26 mouse cellular contexts compared by ENCODE assay signal in genomic region chr7:37600318-37600717, GRCm38 (mm10).
DNase-seq lines count a peak whose midpoint lies in the region; ATAC-seq and TF ChIP-seq lines count a peak whose summit lies in the region.
"Had no signal": no experiment of that assay in that cellular context is flagged by ENCODE, and none has a peak within 500 bp of the region (broad histone marks: within the 10 kb centered on the region; RNA-seq: fewer than 3 reads in every experiment).

No protein-coding gene starts in this region.

- H3K27me3 ChIP-seq in forebrain, embryonic 14.5 days (replicated peaks; ENCODE audit: control insufficient read depth, insufficient read depth, low read length) = no peaks in the 10 kb centered on the region
- 0 out of 2 replicates have a peak, but pooled peaks cover 6% of the 10 kb centered on the region for H3K27me3 ChIP-seq in forebrain, embryonic 10.5 days (ENCODE audit: poor library complexity, severe bottlenecking)
- H3K27me3 ChIP-seq in forebrain, embryonic 16.5 days (replicated peaks; ENCODE audit: control insufficient read depth, insufficient read depth, low read length) = 0 out of 2 replicates have a peak, but pooled peaks cover 2% of the 10 kb centered on the region
- H3K27me3 ChIP-seq in forebrain, embryonic 13.5 days = no peaks in the 10 kb centered on the region
- H3K27me3 ChIP-seq: CH12.LX, Patski had no signal

- H3K27ac ChIP-seq in forebrain, embryonic 14.5 days (ENCODE audit: low read depth, low read length) = no peak overlapping the region
- no peak overlapping the region for H3K27ac ChIP-seq in forebrain, embryonic 10.5 days
- no peak overlapping the region for H3K27ac ChIP-seq in forebrain, embryonic 16.5 days (ENCODE audit: low read length)
- H3K27ac ChIP-seq in forebrain, embryonic 13.5 days = no peak overlapping the region
- H3K27ac ChIP-seq: embryonic facial prominence, embryonic 13.5 days; embryonic facial prominence, embryonic 15.5 days; gastrocnemius, adult 2 months had no signal

- H3K9ac ChIP-seq in forebrain, embryonic 14.5 days (ENCODE audit: low read length) = no peak overlapping the region
- H3K9ac ChIP-seq in forebrain, embryonic 16.5 days (replicated peaks; ENCODE audit: low read depth, low read length) = no peak overlapping the region
- no peak overlapping the region for H3K9ac ChIP-seq in forebrain, embryonic 13.5 days
- H3K9ac ChIP-seq: embryonic facial prominence, embryonic 13.5 days; embryonic facial prominence, embryonic 15.5 days had no signal

- H3K4me1 ChIP-seq in forebrain, embryonic 14.5 days (ENCODE audit: control insufficient read depth, insufficient read depth, low read length) = peaks cover 22% of the 10 kb centered on the region
- peaks cover 62% of the 10 kb centered on the region for H3K4me1 ChIP-seq in forebrain, embryonic 10.5 days
- peaks cover 28% of the 10 kb centered on the region for H3K4me1 ChIP-seq in forebrain, embryonic 16.5 days (replicated peaks; ENCODE audit: control insufficient read depth, insufficient read depth, low read length)
- H3K4me1 ChIP-seq in forebrain, embryonic 13.5 days = peaks cover 45% of the 10 kb centered on the region
- H3K4me1 ChIP-seq: embryonic facial prominence, embryonic 15.5 days had no signal

- whole genome bisulfite sequencing in forebrain, embryonic 14.5 days = 7% methylated on average over 4 of the region's 4 CpGs
- WGBS in forebrain, embryonic 10.5 days = 51% methylated on average over 4 of the region's 4 CpGs
- WGBS in forebrain, embryonic 16.5 days = 9% methylated on average over 4 of the region's 4 CpGs
- 17% methylated on average over 4 of the region's 4 CpGs for WGBS in forebrain, embryonic 13.5 days

- peak; percentile 63 for DNase-seq in forebrain, embryonic 14.5 days (ENCODE audit: low spot score)
- DNase-seq in forebrain, embryonic 10.5 days (ENCODE audit: extremely low spot score, low spot score) = no peak
- DNase-seq in brain, embryonic 14.5 days (ENCODE audit: low read depth) = peak; percentile 61
- DNase-seq in yolk sac, embryonic 10.5 days (ENCODE audit: low spot score) = no peak
- DNase-seq: adrenal gland, adult 2 months; adrenal gland, postnatal 10 days; adrenal gland, postnatal 25 days; B cell, adult 2 months; cerebellum, adult 11 months; cerebellum, adult 18-20 months; cerebellum, adult 8-10 months; cerebellum, adult 9-11 months; cerebellum, postnatal 14 days; cerebellum, postnatal 36 days; embryo, embryonic 11 days; gastrocnemius, adult 2 months had no signal

- TF ChIP-seq CTCF in brain, embryonic 14.5 days (IDR thresholded peaks at IDR 0.05; ENCODE audit: borderline replicate concordance, extremely low read depth, insufficient read depth, insufficient read length) = no peak

- no peak overlapping the region for H3K4me2 ChIP-seq in forebrain, embryonic 14.5 days (ENCODE audit: low read length)
- no peak overlapping the region for H3K4me2 ChIP-seq in forebrain, embryonic 16.5 days (ENCODE audit: low read length)
- no peak overlapping the region for H3K4me2 ChIP-seq in forebrain, embryonic 13.5 days
- H3K4me2 ChIP-seq: embryonic facial prominence, embryonic 13.5 days; embryonic facial prominence, embryonic 15.5 days had no signal

- ATAC-seq in forebrain, embryonic 14.5 days = no peak
- ATAC-seq in forebrain, embryonic 16.5 days = peak; percentile 72
- no peak; the same call in 1 of the 2 replicates for ATAC-seq in forebrain, embryonic 13.5 days
- ATAC-seq: activated CD4-positive, CD25-positive, alpha-beta regulatory T cell, adult 4 months; CD4-positive, CD25-positive, alpha-beta regulatory T cell, adult 4 months; Patski had no signal

- H3K36me3 ChIP-seq in forebrain, embryonic 14.5 days (ENCODE audit: control insufficient read depth, insufficient read depth, low read length) = no peaks in the 10 kb centered on the region
- no peaks in the 10 kb centered on the region for H3K36me3 ChIP-seq in forebrain, embryonic 10.5 days (replicated peaks)
- H3K36me3 ChIP-seq in forebrain, embryonic 16.5 days (ENCODE audit: control insufficient read depth, insufficient read depth) = no peaks in the 10 kb centered on the region
- H3K36me3 ChIP-seq in forebrain, embryonic 13.5 days (ENCODE audit: poor library complexity, severe bottlenecking) = no peaks in the 10 kb centered on the region
- H3K36me3 ChIP-seq: embryonic facial prominence, embryonic 13.5 days; embryonic facial prominence, embryonic 15.5 days; G1E had no signal

- no peak overlapping the region for H3K4me3 ChIP-seq in forebrain, embryonic 14.5 days (ENCODE audit: low read depth, low read length)
- no peak overlapping the region for H3K4me3 ChIP-seq in forebrain, embryonic 10.5 days
- no peak overlapping the region for H3K4me3 ChIP-seq in forebrain, embryonic 16.5 days (replicated peaks; ENCODE audit: low read length)
- H3K4me3 ChIP-seq in forebrain, embryonic 13.5 days = no peak overlapping the region
- H3K4me3 ChIP-seq: embryonic facial prominence, embryonic 13.5 days; embryonic facial prominence, embryonic 15.5 days; erythroblast, embryonic 14.5 days; gastrocnemius, adult 2 months had no signal

- TF ChIP-seq POLR2A in brain, embryonic 14.5 days (IDR thresholded peaks at IDR 0.05; ENCODE audit: borderline replicate concordance, extremely low read depth, insufficient read depth, insufficient read length, poor library complexity, severe bottlenecking) = no peak

- no peaks in the 10 kb centered on the region for H3K9me3 ChIP-seq in forebrain, embryonic 14.5 days (replicated peaks; ENCODE audit: control insufficient read depth, low read length)
- no peaks in the 10 kb centered on the region for H3K9me3 ChIP-seq in forebrain, embryonic 10.5 days
- H3K9me3 ChIP-seq in forebrain, embryonic 16.5 days (ENCODE audit: control insufficient read depth, low read length) = no peaks in the 10 kb centered on the region; the same call in 1 of the 2 replicates
- no peaks in the 10 kb centered on the region for H3K9me3 ChIP-seq in forebrain, embryonic 13.5 days (replicated peaks)
- H3K9me3 ChIP-seq: embryonic facial prominence, embryonic 13.5 days; embryonic facial prominence, embryonic 15.5 days had no signal

Comparison
In these comparisons a context has a peak if more than half of its experiments do, and no peak if none do; other contexts are left out.
1. DNase-seq: peak in forebrain, embryonic 14.5 days (single experiment) and brain, embryonic 14.5 days (single experiment); none in forebrain, embryonic 10.5 days (single experiment) and yolk sac, embryonic 10.5 days (single experiment).